Mouse (Mus musculus): ENCODE data around the gene Bicdl2. TPM values are rescaled to one million over a fixed set of nuclear protein-coding genes. Genes with fewer than 3 reads are reported as not detected.

Bicdl2 gene
- 0.22 TPM in 1 of 2 replicates, not detected in the other for polyA plus RNA-seq (2015; fragmentation: Nextera tagmentation; extraction: Ambion mirVana)

DNA sequence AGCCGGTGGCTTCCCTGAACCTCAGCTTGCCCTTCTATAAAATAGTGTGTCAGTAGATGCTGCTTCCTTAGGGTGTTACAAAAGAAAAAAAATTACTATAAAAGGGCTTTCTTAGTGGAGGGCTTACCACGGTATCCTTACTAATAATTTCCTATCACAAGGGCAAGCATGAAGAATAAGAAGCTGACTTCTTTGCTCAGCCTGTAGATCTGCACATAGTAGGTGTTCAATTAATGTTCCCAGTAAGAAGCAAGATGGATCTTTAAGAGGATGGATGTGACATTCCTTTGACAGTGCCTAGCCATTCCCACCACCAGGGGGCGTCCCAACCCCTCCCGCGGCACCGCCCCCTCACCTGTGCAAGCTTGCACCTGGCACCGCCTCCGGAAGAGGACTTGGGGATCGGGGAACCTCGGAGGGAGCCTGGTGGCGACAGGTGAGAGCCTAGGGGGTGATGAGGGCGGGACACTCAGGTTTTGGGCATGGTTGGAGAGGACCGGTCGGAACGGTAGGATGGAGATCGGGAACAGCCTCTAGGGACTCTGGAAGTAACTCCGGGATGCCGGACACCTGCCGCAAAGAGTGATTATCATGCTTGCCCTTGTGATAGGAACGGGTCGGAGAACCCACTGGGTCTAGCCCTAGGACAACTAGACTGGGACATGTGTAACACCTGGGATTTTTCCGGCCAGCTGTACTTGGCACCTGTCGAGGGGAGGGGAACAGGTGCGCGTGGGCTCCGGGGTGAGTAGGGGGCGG is at the start of gene Bicdl2:
Gene Bicdl2 (plus strand): TSS at position 390 of the 759 bp plus-strand sequence.
- Histone ChIP-seq H3K27ac (no peak within 1 kb of the TSS), H3K4me3 (no peak within 1 kb of the TSS), H3K9me3 (no peaks in the 10 kb centered on the region), H3K27me3 (replicated peaks) (peaks cover 42% of the 10 kb centered on the region), H3K36me3 (replicated peaks) (no peaks in the 10 kb centered on the region), H3K4me2 (peak within 1 kb of the TSS; percentile 14), H3K9ac (no peak within 1 kb of the TSS), H3K4me1 (no peaks in the 10 kb centered on the region)
- no peak for ATAC-seq (replicated peaks)
- 7% methylated on average over 27 of the region's 27 CpGs for WGBS

- 63% methylated on average over 9 of the region's 9 CpGs for WGBS
- H3K4me2 ChIP-seq, result no peak overlapping the region
- H3K27me3 ChIP-seq (replicated peaks), result no peaks in the 10 kb centered on the region
- H3K27ac ChIP-seq, result no peak overlapping the region
- H3K9ac ChIP-seq, result no peak overlapping the region
- H3K36me3 ChIP-seq (replicated peaks), result no peaks in the 10 kb centered on the region
- H3K4me3 ChIP-seq, result no peak overlapping the region
- no peaks in the 10 kb centered on the region for H3K4me1 ChIP-seq
- H3K9me3 ChIP-seq, result no peaks in the 10 kb centered on the region
- no peak for ATAC-seq (replicated peaks)
Observed at GRCm38 (mm10) chr17:23617087-23617486, 43.2 kb upstream of the Bicdl2 start.

- WGBS, result 89% methylated on average over 7 of the region's 7 CpGs
Observed at GRCm38 (mm10) chr17:23620351-23620750, 40.0 kb upstream of the Bicdl2 start.

GRCm38 (mm10) chr17:23627813-23628212 is 32.5 kb upstream of the Bicdl2 start:
- no peaks in the 10 kb centered on the region for H3K4me1 ChIP-seq
- no peak for ATAC-seq (replicated peaks)

More at GRCm38 (mm10) chr17:23620351-23620750, 40.0 kb upstream of the Bicdl2 start:
- Histone ChIP-seq H3K4me3 (no peak overlapping the region), H3K27me3 (replicated peaks) (no peaks in the 10 kb centered on the region), H3K36me3 (replicated peaks) (no peaks in the 10 kb centered on the region), H3K9ac (no peak overlapping the region), H3K4me2 (no peak overlapping the region), H3K27ac (no peak overlapping the region), H3K4me1 (no peaks in the 10 kb centered on the region), H3K9me3 (no peaks in the 10 kb centered on the region)
- no peak for ATAC-seq (replicated peaks)

GRCm38 (mm10) chr17:23630195-23631020 is 29.9 kb upstream of the Bicdl2 start:
- 19% methylated on average over 22 of the region's 22 CpGs for WGBS
- H3K4me3 ChIP-seq, result 0 out of 2 replicates have a peak overlapping the region, but pooled peaks have one; percentile 10

More at GRCm38 (mm10) chr17:23627813-23628212, 32.5 kb upstream of the Bicdl2 start:
- Histone ChIP-seq H3K36me3 (replicated peaks) (no peaks in the 10 kb centered on the region), H3K4me3 (no peak overlapping the region), H3K27ac (no peak overlapping the region), H3K9me3 (no peaks in the 10 kb centered on the region), H3K9ac (no peak overlapping the region), H3K4me2 (no peak overlapping the region), H3K27me3 (replicated peaks) (no peaks in the 10 kb centered on the region)
- 34% methylated on average over 7 of the region's 7 CpGs for WGBS

DNA sequence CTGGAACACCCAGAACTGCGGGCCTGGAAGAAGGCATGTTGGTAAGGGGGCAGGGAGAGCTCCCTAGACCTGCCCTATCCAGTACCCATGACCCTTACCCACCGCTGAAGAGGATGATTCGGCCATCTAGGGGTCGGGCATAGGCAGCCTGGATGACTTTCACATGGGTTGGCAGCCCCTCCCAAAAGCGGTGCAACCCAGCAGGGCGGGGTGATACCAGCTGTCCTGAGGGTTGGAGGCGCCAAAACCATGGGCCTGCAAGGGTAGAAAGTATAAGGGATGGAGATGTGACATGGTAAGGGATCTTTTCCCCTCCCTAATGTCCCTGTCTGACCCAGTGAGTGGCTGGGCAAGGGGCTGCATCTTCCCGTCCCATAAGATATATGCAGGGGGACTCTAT is 29.1 kb upstream of the Bicdl2 start:
- Histone ChIP-seq H3K27me3 (replicated peaks) (no peaks in the 10 kb centered on the region), H3K36me3 (replicated peaks) (no peaks in the 10 kb centered on the region), H3K9ac (no peak overlapping the region), H3K9me3 (no peaks in the 10 kb centered on the region), H3K27ac (no peak overlapping the region), H3K4me1 (no peaks in the 10 kb centered on the region), H3K4me2 (no peak overlapping the region), H3K4me3 (no peak overlapping the region)
- ATAC-seq (replicated peaks), result no peak
- 84% methylated on average over 8 of the region's 8 CpGs for WGBS

More at GRCm38 (mm10) chr17:23630195-23631020, 29.9 kb upstream of the Bicdl2 start:
- H3K4me1 ChIP-seq, result no peaks in the 10 kb centered on the region
- ATAC-seq (replicated peaks), result peak; percentile 78
- H3K4me2 ChIP-seq, result peak overlapping the region; percentile 39
- no peaks in the 10 kb centered on the region for H3K27me3 ChIP-seq (replicated peaks)
- H3K27ac ChIP-seq, result no peak overlapping the region
- H3K9me3 ChIP-seq, result no peaks in the 10 kb centered on the region
- H3K9ac ChIP-seq, result no peak overlapping the region
- H3K36me3 ChIP-seq (replicated peaks), result no peaks in the 10 kb centered on the region

- Histone ChIP-seq H3K9ac (peak within 1 kb of the TSS; percentile 31), H3K4me1 (peaks cover 9% of the 10 kb centered on the region), H3K4me3 (peak within 1 kb of the TSS; percentile 39), H3K36me3 (replicated peaks) (no peaks in the 10 kb centered on the region), H3K4me2 (peak within 1 kb of the TSS; percentile 65), H3K27ac (no peak within 1 kb of the TSS), H3K27me3 (replicated peaks) (peaks cover 27% of the 10 kb centered on the region), H3K9me3 (no peaks in the 10 kb centered on the region)
- no peak; the same call in 1 of the 2 replicates for ATAC-seq (replicated peaks)
- WGBS, result under 1% methylated on average over 58 of the region's 58 CpGs
Observed at GRCm38 (mm10) chr17:23644613-23645495, 15.5 kb upstream of the Bicdl2 start, which contains the start of gene Mmp25. Gene Mmp25, minus strand, starts transcription at chr17:23645277.

- H3K9me3 ChIP-seq, result no peaks in the 10 kb centered on the region
- H3K4me2 ChIP-seq, result no peak overlapping the region
- WGBS, result 26% methylated on average over 10 of the region's 10 CpGs
- no peak overlapping the region for H3K4me3 ChIP-seq
- H3K27ac ChIP-seq, result no peak overlapping the region
- H3K36me3 ChIP-seq (replicated peaks), result no peaks in the 10 kb centered on the region
- no peak overlapping the region for H3K9ac ChIP-seq
- no peak for ATAC-seq (replicated peaks)
- peaks cover 27% of the 10 kb centered on the region for H3K27me3 ChIP-seq (replicated peaks)
- H3K4me1 ChIP-seq, result peaks cover 9% of the 10 kb centered on the region
Observed at GRCm38 (mm10) chr17:23645894-23646293, 14.4 kb upstream of the Bicdl2 start.

GRCm38 (mm10) chr17:23651363-23651762 is 8.9 kb upstream of the Bicdl2 start:
- Histone ChIP-seq H3K9ac (no peak overlapping the region), H3K4me3 (no peak overlapping the region), H3K4me1 (no peaks in the 10 kb centered on the region), H3K27ac (no peak overlapping the region), H3K9me3 (no peaks in the 10 kb centered on the region), H3K27me3 (replicated peaks) (peaks cover 5% of the 10 kb centered on the region; the same call in 1 of the 2 replicates), H3K36me3 (replicated peaks) (no peaks in the 10 kb centered on the region), H3K4me2 (no peak overlapping the region)
- no peak for ATAC-seq (replicated peaks)
- 87% methylated on average over 6 of the region's 6 CpGs for WGBS

DNA sequence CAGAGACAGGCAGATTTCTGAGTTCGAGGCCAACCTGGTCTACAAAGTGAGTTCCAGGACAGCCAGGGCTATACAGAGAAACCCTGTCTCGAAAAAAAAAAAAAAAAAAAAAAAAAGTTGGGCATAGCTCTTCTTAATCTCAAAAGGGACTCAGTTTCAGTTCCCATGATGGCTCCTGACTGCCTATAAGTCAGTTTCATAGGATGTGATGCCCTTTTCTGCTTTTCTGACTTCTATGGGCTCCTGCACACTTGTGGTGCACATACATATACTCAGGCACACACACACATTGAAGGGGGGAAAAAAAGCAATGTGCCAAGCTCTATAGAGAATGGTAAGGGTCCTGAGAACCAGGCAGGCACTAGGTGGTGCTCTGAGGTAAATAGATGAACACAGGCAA is 7.0 kb upstream of the Bicdl2 start:
- no peak overlapping the region for H3K4me3 ChIP-seq
- no peak overlapping the region for H3K9ac ChIP-seq
- no peak for ATAC-seq (replicated peaks)
- H3K36me3 ChIP-seq (replicated peaks), result no peaks in the 10 kb centered on the region
- H3K27ac ChIP-seq, result no peak overlapping the region
- H3K9me3 ChIP-seq, result no peaks in the 10 kb centered on the region
- no peaks in the 10 kb centered on the region for H3K4me1 ChIP-seq
- WGBS, result 67% methylated on average over 2 of the region's 2 CpGs
- no peaks in the 10 kb centered on the region; the same call in 1 of the 2 replicates for H3K27me3 ChIP-seq (replicated peaks)
- H3K4me2 ChIP-seq, result no peak overlapping the region

- Histone ChIP-seq H3K27ac (no peak overlapping the region), H3K36me3 (replicated peaks) (no peaks in the 10 kb centered on the region), H3K4me3 (no peak overlapping the region), H3K4me2 (no peak overlapping the region), H3K9me3 (no peaks in the 10 kb centered on the region), H3K27me3 (replicated peaks) (peaks cover 1% of the 10 kb centered on the region), H3K9ac (no peak overlapping the region), H3K4me1 (no peaks in the 10 kb centered on the region)
- WGBS, result 74% methylated on average over 6 of the region's 6 CpGs
- ATAC-seq (replicated peaks), result no peak
Observed at GRCm38 (mm10) chr17:23654001-23654400, 6.3 kb upstream of the Bicdl2 start.
